Mouse (Mus musculus) brain, adult 2 months (tissue): Measurements from ENCODE around the gene Pex6.

ENCODE experiments used
- DNase-seq: peaks from one replicate; pipeline ENCODE4 v3.0.0; 2011; ENCODE audit warnings: low read depth, low spot score

The Pex6 gene

GRCm38 (mm10) chr17:46773278-46774130 lies 62.2 kb downstream of the Pex6 start:
- peak; percentile 72 for DNase-seq

GRCm38 (mm10) chr17:46774131-46774472 lies 62.8 kb downstream of the Pex6 start:
- no peak for DNase-seq

- no peak for DNase-seq
Observed at GRCm38 (mm10) chr17:46775070-46775469, 63.8 kb downstream of the Pex6 start.
